Mouse (Mus musculus): ENCODE data around the gene Spata2.

GRCm38 (mm10) chr2:167491757-167492708, 654 bp downstream of the Spata2 start, which contains the start of gene Rnf114:
- TF ChIP-seq ZC3H11A (IDR thresholded peaks at IDR 0.05; ENCODE audit: borderline replicate concordance, low read depth, low read length) (no peak), HCFC1 (IDR thresholded peaks at IDR 0.05; ENCODE audit: borderline replicate concordance, insufficient read depth, low read length) (no peak)
